Mouse (Mus musculus) heart, adult 2 months (tissue): ENCODE data around the gene Hist4h4. TPM values are rescaled to one million over a fixed set of nuclear protein-coding genes. Genes with fewer than 3 reads are reported as not detected.

ENCODE experiments used
- DNase-seq, 2 experiments: peaks; one replicate each; pipeline ENCODE4 v3.0.0; 2021
- H3K27ac ChIP-seq: fragments of 200-600 bp; 2 replicates; pipeline ENCODE4 v1.8.1; 2022
- H3K27me3 ChIP-seq: fragments of 200-500 bp; 2 replicates; pipeline ENCODE4 v1.6.1; 2012; ENCODE audit warnings: mild to moderate bottlenecking, low read length, inconsistent platforms, mixed read lengths; ENCODE audit not compliant: control insufficient read depth, insufficient read depth
- H3K36me3 ChIP-seq: fragments of 200-500 bp; 2 replicates; pipeline ENCODE4 v1.6.1; 2012; ENCODE audit warnings: low read length, inconsistent platforms; ENCODE audit not compliant: control insufficient read depth, insufficient read depth
- H3K4me1 ChIP-seq: fragments of 200-500 bp; 2 replicates; pipeline ENCODE4 v1.6.1; 2011; ENCODE audit warnings: low read length; ENCODE audit not compliant: control insufficient read depth, insufficient read depth
- H3K4me3 ChIP-seq: fragments of 200-600 bp; 2 replicates; pipeline ENCODE4 v1.8.1; 2022
- H3K79me2 ChIP-seq: fragments of 200-500 bp; replicated peaks from 2 replicates; pipeline ENCODE4 v1.6.1; 2012; ENCODE audit warnings: mild to moderate bottlenecking, inconsistent platforms, low read length, moderate library complexity, mixed read lengths; ENCODE audit not compliant: control insufficient read depth, insufficient read depth
- H3K9ac ChIP-seq: fragments of 200-500 bp; 2 replicates; pipeline ENCODE4 v1.6.1; 2012; ENCODE audit warnings: low read depth, mild to moderate bottlenecking, control low read depth, inconsistent platforms, low read length, mixed read lengths
- CTCF ChIP-seq: fragments of 200-600 bp; IDR thresholded peaks from 2 replicates; pipeline ENCODE4 v1.8.1; 2022; ENCODE audit warnings: antibody characterized with exemption, mild to moderate bottlenecking, moderate library complexity
- EP300 ChIP-seq: fragments of 200-500 bp; IDR thresholded peaks from 2 replicates; pipeline ENCODE4 v1.6.1; 2011; ENCODE audit warnings: low read depth, low read length, control low read depth; ENCODE audit not compliant: insufficient read depth
- POLR2A ChIP-seq: fragments of 200-500 bp; IDR thresholded peaks from 2 replicates; pipeline ENCODE4 v1.6.1; 2011; ENCODE audit warnings: mild to moderate bottlenecking, low read depth, low read length, control low read depth; ENCODE audit not compliant: insufficient read depth
- WGBS: fragments of 180-500 bp; shearing (Covaris S2); methylation state at CpG from one replicate; pipeline ENCODE4 v1.1.7; 2018; 5-methylcytosine and 5-hydroxymethylcytosine counted together
- intact Hi-C: fragments of 180-260 bp; cut with DNase I; formaldehyde crosslinking; loops from one replicate; pipeline ENCODE4 v1.15.1; 2025
- long read RNA-seq: library from polyadenylated mRNA; stranded (forward); transcript quantifications from one replicate; pipeline ENCODE4 v2.0.0, GENCODE M21; 2021
- polyA plus RNA-seq: library from polyadenylated mRNA; depleted of rRNA; stranded (reverse); fragments of >200 nt; gene quantifications from 2 replicates; pipeline ENCODE4 v1.2.3, GENCODE M21; 2012; rRNA removed
- total RNA-seq, 2 experiments: library from RNA; stranded (reverse); gene quantifications; 2 replicates each; pipeline ENCODE4 v1.2.3; 2021

Gene Hist4h4
- 1 to 10 TPM; 5.9 to 6.5 TPM for total RNA-seq
- polyA plus RNA-seq: 0.16 and 0.56 TPM in 2 replicates
- long read RNA-seq: 0 reads

- DNase-seq: peak; percentile 96 to 99
- Histone ChIP-seq H3K79me2 (no peaks in the 10 kb centered on the region), H3K4me1 (peaks cover 4% of the 10 kb centered on the region), H3K27me3 (no peaks in the 10 kb centered on the region), H3K36me3 (no peaks in the 10 kb centered on the region), H3K27ac (peak within 1 kb of the TSS; percentile 99), H3K4me3 (peak within 1 kb of the TSS; percentile 71), H3K9ac (peak within 1 kb of the TSS; percentile 77)
- intact Hi-C loops: loop anchor here (1.0 kb wide), 1 partner anchor 23 kb away; the partner anchor contains the start of gene BC049715
- TF ChIP-seq POLR2A (peak; percentile 100), CTCF (no peak), EP300 (peak; percentile 90)
- WGBS: under 1% methylated on average over 50 of the region's 50 CpGs
These were observed at the start of gene Hist4h4 for GRCm38 (mm10) chr6:136803739-136804633. Gene Hist4h4 (minus strand): TSS chr6:136804415.

- H3K4me1 ChIP-seq: peaks cover 4% of the 10 kb centered on the region
- no peak overlapping the region for H3K27ac ChIP-seq
- WGBS: 59% methylated on average over 3 of the region's 3 CpGs
- intact Hi-C loops: loop anchor here (2.0 kb wide), 1 partner anchor 22 kb away; no protein-coding TSS in a partner anchor
- no peak overlapping the region for H3K9ac ChIP-seq
- no peaks in the 10 kb centered on the region for H3K36me3 ChIP-seq
- no peaks in the 10 kb centered on the region for H3K79me2 ChIP-seq
- H3K4me3 ChIP-seq: no peak overlapping the region
- TF ChIP-seq CTCF (no peak), POLR2A (no peak), EP300 (no peak)
- no peak for DNase-seq
- H3K27me3 ChIP-seq: no peaks in the 10 kb centered on the region
These were observed 48.5 kb upstream of the Hist4h4 start for GRCm38 (mm10) chr6:136852762-136853161.

GRCm38 (mm10) chr6:136852348-136852747 lies 48.1 kb upstream of the Hist4h4 start:
- TF ChIP-seq POLR2A: no peak
- TF ChIP-seq CTCF: no peak
- TF ChIP-seq EP300: no peak
- Histone ChIP-seq H3K36me3 (no peaks in the 10 kb centered on the region), H3K4me1 (peaks cover 4% of the 10 kb centered on the region), H3K27ac (no peak overlapping the region), H3K27me3 (no peaks in the 10 kb centered on the region), H3K4me3 (no peak overlapping the region), H3K9ac (no peak overlapping the region), H3K79me2 (no peaks in the 10 kb centered on the region)
- WGBS: 79% methylated on average over 4 of the region's 4 CpGs
- no peak for DNase-seq
- intact Hi-C loops: loop anchor here (2.0 kb wide), 1 partner anchor 22 kb away; no protein-coding TSS in a partner anchor

- WGBS: 42% methylated on average over 6 of the region's 6 CpGs
- H3K9ac ChIP-seq: no peak overlapping the region
- H3K4me1 ChIP-seq: peaks cover 2% of the 10 kb centered on the region
- no peaks in the 10 kb centered on the region for H3K36me3 ChIP-seq
- no peak overlapping the region for H3K27ac ChIP-seq
- H3K27me3 ChIP-seq: no peaks in the 10 kb centered on the region
- no peaks in the 10 kb centered on the region for H3K79me2 ChIP-seq
- intact Hi-C loops: no loop called here
- no peak for DNase-seq
- no peak overlapping the region for H3K4me3 ChIP-seq
- TF ChIP-seq EP300: no peak
- TF ChIP-seq POLR2A: no peak
- no peak for TF ChIP-seq CTCF
These were observed 46.1 kb upstream of the Hist4h4 start for GRCm38 (mm10) chr6:136850267-136850666.

GRCm38 (mm10) chr6:136848971-136849370 lies 44.8 kb upstream of the Hist4h4 start:
- H3K36me3 ChIP-seq: no peaks in the 10 kb centered on the region
- no peak for TF ChIP-seq CTCF
- TF ChIP-seq POLR2A: no peak
- TF ChIP-seq EP300: no peak
- H3K4me3 ChIP-seq: no peak overlapping the region
- H3K4me1 ChIP-seq: no peaks in the 10 kb centered on the region; the same call in 1 of the 2 replicates
- DNase-seq: no peak
- no peaks in the 10 kb centered on the region for H3K27me3 ChIP-seq
- 84% methylated on average over 5 of the region's 5 CpGs for WGBS
- H3K27ac ChIP-seq: no peak overlapping the region
- no peak overlapping the region for H3K9ac ChIP-seq
- no peaks in the 10 kb centered on the region for H3K79me2 ChIP-seq
- intact Hi-C loops: no loop called here

- no peaks in the 10 kb centered on the region; the same call in 1 of the 2 replicates for H3K4me1 ChIP-seq
- WGBS: 89% methylated on average over 8 of the region's 8 CpGs
- intact Hi-C loops: no loop called here
- DNase-seq: no peak
- no peaks in the 10 kb centered on the region for H3K79me2 ChIP-seq
- no peaks in the 10 kb centered on the region for H3K27me3 ChIP-seq
- H3K36me3 ChIP-seq: no peaks in the 10 kb centered on the region
- H3K9ac ChIP-seq: no peak overlapping the region
- TF ChIP-seq EP300 (no peak), POLR2A (no peak), CTCF (no peak)
- no peak overlapping the region for H3K4me3 ChIP-seq
- H3K27ac ChIP-seq: no peak overlapping the region
These were observed 44.2 kb upstream of the Hist4h4 start for GRCm38 (mm10) chr6:136848399-136848798.
